Mouse (Mus musculus) brain, adult 2 months (tissue): ENCODE measurements around the gene Trp53i13.

Source experiments
- DNase-seq: peaks from one replicate; pipeline ENCODE4 v3.0.0; 2011; ENCODE audit warnings: low read depth, low spot score

Gene Trp53i13

DNA sequence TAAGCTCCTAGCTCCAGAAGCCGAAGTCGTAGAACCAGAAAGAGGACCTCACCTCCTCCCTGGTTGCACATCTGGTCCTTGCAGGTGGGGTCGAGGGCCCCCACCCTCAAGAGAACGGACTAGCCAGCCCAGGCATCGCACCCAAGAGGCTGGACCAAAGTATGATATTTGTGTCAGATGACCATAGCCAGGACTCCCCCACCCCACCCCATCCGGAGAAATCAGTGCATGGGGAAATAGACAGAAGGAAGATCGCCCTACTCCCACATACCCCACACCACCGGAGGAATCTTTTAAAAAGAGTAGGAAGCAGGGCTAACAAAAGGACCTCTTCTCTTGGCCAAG is 52.7 kb downstream of the Trp53i13 start:
- no peak for DNase-seq

DNA sequence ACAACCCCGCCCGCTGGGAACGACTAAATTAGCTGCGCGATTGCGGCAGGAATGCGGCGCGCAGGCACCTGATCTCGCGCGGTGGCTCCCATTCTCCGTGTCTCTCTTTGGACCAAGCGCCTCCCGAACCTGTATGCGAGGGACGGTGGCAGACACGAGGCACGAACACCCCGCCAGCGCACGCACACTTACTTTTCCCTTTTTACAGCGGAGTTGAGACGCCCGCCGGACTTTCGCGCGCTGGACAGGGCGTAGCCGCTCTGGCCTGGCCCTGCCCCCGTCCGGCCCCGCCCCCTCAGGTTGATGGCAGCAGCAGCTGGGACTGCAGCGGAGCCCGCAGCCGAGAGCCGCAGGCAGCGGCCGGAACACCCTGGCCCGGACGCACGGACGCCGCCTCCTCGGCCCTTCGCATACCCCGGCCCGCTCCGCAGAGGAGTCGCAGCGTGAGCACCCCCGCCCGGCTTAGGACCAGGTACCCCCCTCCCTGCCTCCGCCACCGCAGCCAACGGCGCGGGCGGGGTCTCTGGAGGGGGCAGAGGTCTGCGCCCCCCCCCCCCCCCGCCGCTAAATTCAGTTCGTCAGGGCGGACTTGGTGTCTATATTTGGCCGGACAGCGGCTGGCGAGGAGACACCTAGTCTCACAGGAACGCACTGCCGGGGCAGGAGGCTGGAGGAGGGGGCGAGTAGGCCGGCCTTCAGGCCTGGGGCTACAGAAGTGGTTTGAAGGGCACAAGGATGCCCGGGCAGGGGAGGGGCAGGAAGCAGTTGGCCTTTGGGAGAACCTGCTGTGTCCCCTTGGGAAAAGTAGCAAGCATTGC is 53.3 kb downstream of the Trp53i13 start, which contains the start of gene Coro6:
Gene Coro6 (plus strand): TSS at position 129 of the 818 bp plus-strand sequence.
- peak; percentile 56 for DNase-seq

DNA sequence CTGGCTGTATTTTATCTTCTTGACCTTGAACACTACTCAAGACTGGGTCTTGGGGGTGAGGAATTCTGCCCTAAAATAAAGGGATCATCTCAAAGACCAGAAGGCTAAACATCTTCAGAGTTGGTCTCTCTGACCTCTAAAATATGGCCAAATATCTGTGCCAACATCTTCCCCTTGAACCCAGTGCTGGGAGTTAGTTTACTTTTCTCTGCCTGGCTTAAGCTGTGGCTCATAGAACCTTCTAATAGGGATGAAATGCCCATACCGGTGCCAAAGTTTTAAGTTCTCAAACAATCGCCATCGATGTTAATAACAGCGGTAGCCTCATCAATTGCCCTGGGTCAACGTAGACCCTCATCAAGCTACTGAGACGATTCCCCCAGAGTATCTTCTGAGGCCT is 53.9 kb downstream of the Trp53i13 start:
- no peak for DNase-seq
